Mouse (Mus musculus) central nervous system, embryonic 18 days (tissue): ENCODE data around the gene Gm26920. TPM values are rescaled to one million over a fixed set of nuclear protein-coding genes. Genes with fewer than 3 reads are reported as not detected.

Experiments used
- polyA plus RNA-seq: library from polyadenylated mRNA; depleted of rRNA; stranded (reverse); fragments of >200 nt; gene quantifications from 2 replicates; pipeline ENCODE4 v1.2.3, GENCODE M21; 2012; rRNA removed

The Gm26920 gene
- 0.21 and 0.54 TPM in 2 replicates for polyA plus RNA-seq

GRCm38 (mm10) chr7:30090092-30090969 lies at the start of gene Gm26920, which contains the start of gene Zfp566:
Gm26920 (minus strand) TSS chr7:30090410.
Zfp566 (minus strand) TSS chr7:30090527.

GRCm38 (mm10) chr7:30121308-30122187 lies 31.3 kb upstream of the Gm26920 start, which contains the start of gene Zfp382:
Zfp382 (plus strand) TSS chr7:30121942.

DNA sequence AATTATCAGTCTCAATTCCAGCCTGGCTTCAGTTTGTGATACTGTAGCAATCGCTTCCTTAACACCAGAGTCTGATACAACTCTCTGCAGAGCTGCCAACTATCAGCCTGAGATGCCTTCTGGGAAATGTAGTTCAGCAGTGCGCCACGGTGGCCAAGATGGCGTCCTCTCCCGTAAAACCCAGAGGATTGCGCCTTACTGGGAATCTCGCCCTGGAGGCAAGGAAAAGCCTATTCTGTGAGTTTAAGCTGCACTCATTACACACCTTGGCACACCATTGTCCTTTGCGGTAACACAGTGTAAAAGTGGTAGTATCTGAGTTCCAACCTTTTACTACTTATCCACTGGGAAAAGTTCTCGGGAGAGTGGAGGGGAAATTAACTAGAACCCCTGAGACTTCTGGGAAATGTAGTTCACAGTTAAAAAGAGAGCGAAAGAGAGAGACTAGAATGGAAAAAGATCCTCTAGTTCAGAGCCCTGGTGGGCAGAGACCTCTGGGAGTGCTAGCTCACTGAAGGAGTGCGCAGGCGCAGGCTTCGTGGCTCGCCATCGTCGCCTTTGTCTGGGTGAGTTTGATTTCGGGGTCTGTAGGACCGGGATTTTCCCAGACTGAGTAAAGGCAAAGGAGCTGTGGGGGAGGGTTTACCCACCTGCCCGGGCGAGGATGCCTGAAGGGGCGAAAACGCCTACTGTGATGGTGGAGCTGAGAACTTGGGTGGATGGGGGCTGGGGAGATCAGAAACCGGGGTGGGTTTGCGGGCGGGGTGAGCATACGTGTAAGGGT lies 4.6 kb upstream of the Gm26920 start, which contains the start of gene Zfp260:
Gene Zfp260, plus strand, starts transcription at position 132 of the 784 bp plus-strand sequence.

GRCm38 (mm10) chr7:30072146-30073028 lies 17.8 kb downstream of the Gm26920 start, which contains the start of gene Zfp82:
Zfp82 (minus strand) TSS chr7:30072900.

GRCm38 (mm10) chr7:30050882-30051548 lies 39.2 kb downstream of the Gm26920 start, which contains the start of gene Zfp14:
Zfp14 (minus strand) TSS chr7:30051380.

Other genes starting within 250 kb of the Gm26920 start
- 12.2 and 14.4 TPM in 2 replicates for gene Zfp940, start 236.7 kb downstream of the Gm26920 start, polyA plus RNA-seq
- gene Zfp420, start 230.4 kb downstream of the Gm26920 start, polyA plus RNA-seq: 19.3 and 20.7 TPM in 2 replicates
- 12.5 and 12.9 TPM in 2 replicates for gene Zfp27, start 183.8 kb downstream of the Gm26920 start, polyA plus RNA-seq
- 14.5 and 15.1 TPM in 2 replicates for gene Zfp383, start 182.2 kb downstream of the Gm26920 start, polyA plus RNA-seq
- gene Zfp74, start 136.3 kb downstream of the Gm26920 start, polyA plus RNA-seq: 16.3 and 18.0 TPM in 2 replicates
- 4.2 and 5.2 TPM in 2 replicates for gene Zfp568, start 106.5 kb downstream of the Gm26920 start, polyA plus RNA-seq
- gene Zfp14, start 39.0 kb downstream of the Gm26920 start, polyA plus RNA-seq: 13.6 and 14.4 TPM in 2 replicates
- gene Zfp82, start 17.5 kb downstream of the Gm26920 start, polyA plus RNA-seq: 5.2 and 5.8 TPM in 2 replicates
- gene Zfp566, start 117 bp upstream of the Gm26920 start, polyA plus RNA-seq: 11.0 and 11.6 TPM in 2 replicates
- gene Zfp260, start 4.4 kb upstream of the Gm26920 start, polyA plus RNA-seq: 41.1 and 42.5 TPM in 2 replicates
- 11.5 and 11.7 TPM in 2 replicates for gene Zfp382, start 31.5 kb upstream of the Gm26920 start, polyA plus RNA-seq
- gene Zfp146, start 79.3 kb upstream of the Gm26920 start, polyA plus RNA-seq: 66.7 and 71.2 TPM in 2 replicates
- gene Cox7a1, start 93.7 kb upstream of the Gm26920 start, polyA plus RNA-seq: 2.9 and 6.4 TPM in 2 replicates
- 238 and 244 TPM in 2 replicates for gene Capns1, start 108.4 kb upstream of the Gm26920 start, polyA plus RNA-seq
- gene Polr2i, start 141.5 kb upstream of the Gm26920 start, polyA plus RNA-seq: 286 TPM in 2 replicates
- gene Tbcb, start 141.9 kb upstream of the Gm26920 start, polyA plus RNA-seq: 204 and 220 TPM in 2 replicates
- 0.08 and 0.16 TPM in 2 replicates for gene Ovol3, start 145.3 kb upstream of the Gm26920 start, polyA plus RNA-seq
- gene Thap8, start 189.7 kb upstream of the Gm26920 start, polyA plus RNA-seq: 0.16 and 0.28 TPM in 2 replicates
- gene Wdr62, start 190.0 kb upstream of the Gm26920 start, polyA plus RNA-seq: 8.5 and 9.6 TPM in 2 replicates
- gene Clip3, start 201.3 kb upstream of the Gm26920 start, polyA plus RNA-seq: 222 and 254 TPM in 2 replicates
- gene Alkbh6, start 218.3 kb upstream of the Gm26920 start, polyA plus RNA-seq: 121 TPM in 2 replicates
- gene Syne4, start 224.4 kb upstream of the Gm26920 start, polyA plus RNA-seq: 21.0 and 25.5 TPM in 2 replicates
- gene E130208F15Rik, start 231.3 kb upstream of the Gm26920 start, polyA plus RNA-seq: 0.36 and 0.45 TPM in 2 replicates
- gene Sdhaf1, start 233.5 kb upstream of the Gm26920 start, polyA plus RNA-seq: 15.9 and 17.6 TPM in 2 replicates